Mouse (Mus musculus): ENCODE data around the gene Uso1. TPM values are rescaled to one million over a fixed set of nuclear protein-coding genes. Genes with fewer than 3 reads are reported as not detected.
"Not testable (repeated sequence)": the region's sequence is repeated elsewhere in the genome, so short reads cannot be mapped to it uniquely, and the experiment has no call there.

The Uso1 gene
- total RNA-seq, 2 experiments from 2014 or later: 67.4 to 68.2 TPM

GRCm38 (mm10) chr5:92125446-92125845, 12.3 kb upstream of the Uso1 start:
- DNase-seq (ENCODE audit: low spot score in 2 of 2): no peak

- no peak for DNase-seq (ENCODE audit: low spot score in 2 of 2)
These were observed 10.6 kb upstream of the Uso1 start for GRCm38 (mm10) chr5:92127141-92127625.

- DNase-seq (ENCODE audit: low spot score in 2 of 2): no peak
These were observed 10.0 kb upstream of the Uso1 start for GRCm38 (mm10) chr5:92127751-92128150.

DNA sequence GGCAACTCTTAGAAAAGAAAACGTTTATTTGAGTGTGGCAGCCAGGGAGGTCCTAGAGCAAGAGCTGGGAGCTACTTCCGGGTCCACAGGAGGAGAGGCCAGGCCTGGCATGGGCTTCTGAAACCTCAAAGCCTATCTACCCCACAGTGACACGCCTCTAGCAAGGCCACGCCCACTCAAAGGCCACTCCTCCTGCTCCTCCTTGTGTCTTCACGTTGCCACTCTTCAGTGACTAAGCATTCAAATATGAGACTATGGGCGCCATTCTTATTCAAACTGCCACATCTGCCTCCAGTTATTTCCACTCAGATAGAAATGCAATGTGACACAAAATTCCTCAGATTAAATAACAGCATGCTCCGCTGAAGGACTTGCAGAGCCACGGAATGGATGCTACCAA, 9.2 kb upstream of the Uso1 start:
- DNase-seq (ENCODE audit: low spot score in 2 of 2): no peak

GRCm38 (mm10) chr5:92129321-92129768, 8.4 kb upstream of the Uso1 start:
- DNase-seq (ENCODE audit: low spot score in 2 of 2): no peak

DNA sequence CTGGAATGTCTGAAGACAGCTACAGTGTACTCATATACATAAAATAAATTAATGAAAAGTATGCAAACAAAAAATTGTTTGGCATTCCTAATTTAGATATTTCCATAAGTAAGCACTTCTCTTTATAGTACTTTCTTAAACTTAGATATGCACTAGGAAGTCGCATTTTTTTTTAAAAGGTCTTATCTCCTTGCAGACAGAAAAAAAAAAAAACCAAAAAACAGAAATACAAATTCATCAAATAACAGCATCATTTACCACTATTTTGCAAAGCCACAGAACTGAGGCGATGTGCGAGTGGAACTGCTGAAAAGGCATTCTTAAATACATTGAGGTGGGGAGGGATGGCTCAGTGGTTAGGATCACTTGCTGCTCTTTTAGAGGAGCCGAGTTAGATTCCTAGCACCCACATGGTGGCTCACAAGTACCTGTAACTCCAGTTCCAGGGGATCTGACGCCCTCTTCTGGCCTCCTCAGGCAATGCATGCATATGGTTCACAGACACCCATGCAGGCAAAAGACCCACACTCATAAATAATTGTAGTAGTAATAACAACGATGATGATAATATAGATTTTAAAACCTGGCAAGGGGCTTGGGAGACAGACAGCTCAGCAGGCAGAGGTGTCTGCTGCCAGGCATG, 7.6 kb upstream of the Uso1 start:
- no peak for DNase-seq (ENCODE audit: low spot score in 2 of 2)

GRCm38 (mm10) chr5:92132127-92132526, 5.6 kb upstream of the Uso1 start:
- no peak for DNase-seq (ENCODE audit: low spot score in 2 of 2)

GRCm38 (mm10) chr5:92133006-92133405, 4.7 kb upstream of the Uso1 start:
- DNase-seq (ENCODE audit: low spot score in 2 of 2): not testable (repeated sequence)

GRCm38 (mm10) chr5:92134934-92135333, 2.8 kb upstream of the Uso1 start:
- no peak for DNase-seq (ENCODE audit: low spot score in 2 of 2)

DNA sequence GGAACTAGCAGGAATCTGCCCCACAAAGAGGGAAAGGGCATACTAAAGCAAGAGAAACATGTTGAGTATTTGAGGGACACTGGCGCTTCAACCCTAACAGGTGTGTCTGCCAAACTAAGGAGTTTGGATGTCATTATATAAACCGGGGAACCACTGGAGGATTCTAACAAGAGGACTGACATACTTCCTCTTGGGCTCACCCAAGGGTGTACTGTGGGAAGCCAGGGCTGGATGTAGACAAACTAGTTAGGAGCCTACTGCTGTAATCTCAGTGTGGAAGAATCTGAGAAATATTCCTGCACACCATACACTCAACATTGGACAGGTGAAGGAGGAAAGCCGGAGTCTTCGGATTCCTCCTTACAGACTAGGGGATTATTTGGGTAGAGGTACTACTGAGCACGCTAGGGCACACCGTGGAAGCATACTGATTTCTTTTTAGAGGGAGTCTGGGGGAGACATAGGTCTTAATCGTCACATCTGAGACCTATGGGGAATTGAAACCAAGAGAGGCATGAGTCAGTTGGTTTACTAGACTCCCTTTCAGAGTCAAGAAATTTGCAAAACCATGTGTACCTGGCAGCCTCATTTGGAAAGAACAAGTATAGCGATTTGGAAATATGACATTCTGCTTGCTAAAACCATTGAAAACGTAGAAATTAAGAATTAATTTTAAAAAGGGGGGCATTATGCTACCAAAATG, 1.1 kb upstream of the Uso1 start:
- DNase-seq (ENCODE audit: low spot score in 2 of 2): no peak

DNA sequence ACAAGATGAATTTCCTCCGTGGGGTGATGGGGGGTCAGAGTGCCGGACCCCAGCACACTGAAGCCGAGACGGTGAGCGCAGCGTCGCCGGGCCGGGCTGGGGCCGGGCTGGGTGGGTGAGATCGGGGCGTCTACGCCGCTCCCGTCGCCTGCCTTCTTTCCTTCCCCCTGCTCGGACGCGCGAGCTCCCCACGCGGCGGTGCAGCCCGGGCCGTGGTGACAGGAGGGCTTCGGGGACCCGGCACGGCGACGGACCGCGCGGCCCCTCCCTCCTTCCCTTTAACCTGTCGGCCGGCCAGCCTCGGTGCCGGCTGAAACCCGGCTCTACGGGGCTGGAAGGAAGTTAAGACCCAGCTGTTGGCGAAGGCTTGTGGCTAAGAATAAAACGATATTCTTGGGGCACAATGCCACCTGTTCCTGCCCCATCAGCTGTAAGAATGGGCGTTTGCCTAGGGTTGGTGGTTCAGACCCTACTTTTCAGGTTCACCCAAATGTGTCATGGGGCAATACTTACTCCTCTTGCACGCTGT, 419 bp downstream of the Uso1 start:
- peak; percentile 52 to 65 for DNase-seq (ENCODE audit: low spot score in 2 of 2)

DNA sequence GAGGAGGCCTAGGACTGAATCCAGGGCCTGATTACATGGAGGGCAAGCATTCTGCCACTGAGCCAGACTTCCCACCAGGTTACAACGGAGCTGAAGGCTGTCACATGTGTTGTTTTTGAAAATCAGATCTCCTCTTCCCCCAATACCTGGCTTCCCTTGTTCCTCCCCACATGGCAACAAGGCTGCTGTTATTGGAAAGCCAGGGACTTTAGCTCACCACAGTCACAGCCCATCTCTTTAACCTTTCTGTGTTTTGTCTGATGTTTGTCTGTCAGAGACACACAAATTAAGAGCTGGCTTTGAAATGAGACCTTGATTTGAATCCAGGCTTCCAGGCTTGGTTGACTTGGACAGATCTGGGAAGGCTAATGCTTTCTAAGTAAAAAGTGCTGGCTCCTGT, 1.5 kb downstream of the Uso1 start:
- DNase-seq (ENCODE audit: low spot score in 2 of 2): no peak

- DNase-seq (ENCODE audit: low spot score in 2 of 2): no peak
These were observed 4.0 kb downstream of the Uso1 start for GRCm38 (mm10) chr5:92141696-92142095.

- no peak for DNase-seq (ENCODE audit: low spot score in 2 of 2)
These were observed 4.7 kb downstream of the Uso1 start for GRCm38 (mm10) chr5:92142481-92142880.

GRCm38 (mm10) chr5:92143665-92144064, 5.9 kb downstream of the Uso1 start:
- DNase-seq (ENCODE audit: low spot score in 2 of 2): no peak

DNA sequence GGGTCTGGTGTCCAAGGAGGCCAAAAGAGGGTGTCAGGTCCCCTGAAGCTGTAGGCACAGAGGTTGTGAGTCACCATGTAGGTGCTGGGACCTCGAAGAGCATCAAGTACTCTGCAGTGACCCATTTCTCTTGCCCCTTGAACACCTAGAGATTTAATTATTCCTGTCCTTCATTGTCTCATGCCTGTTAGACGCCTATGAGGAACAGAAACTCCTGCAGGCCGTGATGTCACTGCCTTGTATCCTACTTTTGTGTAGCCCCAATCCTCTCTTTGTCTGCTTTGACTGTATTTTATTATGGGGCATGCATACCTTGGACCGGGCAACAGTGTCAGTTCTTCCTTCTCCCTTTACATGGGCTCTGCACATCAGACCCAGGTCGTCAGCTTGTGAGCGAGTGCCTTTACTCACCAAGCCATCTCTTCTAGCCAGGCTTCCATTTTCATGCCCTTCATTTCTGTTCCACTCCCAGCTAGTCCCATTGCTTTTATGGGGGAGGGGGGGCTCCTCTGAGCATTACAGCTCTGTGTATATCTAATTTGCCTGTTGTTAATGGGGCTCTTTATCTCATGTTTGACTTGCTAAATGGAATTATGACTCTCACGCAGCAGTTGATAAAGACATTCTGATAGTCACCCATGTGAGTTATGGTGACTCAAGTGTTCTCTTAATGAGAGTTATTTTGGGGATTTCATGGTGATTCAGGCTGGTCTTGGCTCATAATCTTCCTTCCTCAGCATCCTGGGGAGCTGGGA, 7.4 kb downstream of the Uso1 start:
- DNase-seq (ENCODE audit: low spot score in 2 of 2): no peak

DNA sequence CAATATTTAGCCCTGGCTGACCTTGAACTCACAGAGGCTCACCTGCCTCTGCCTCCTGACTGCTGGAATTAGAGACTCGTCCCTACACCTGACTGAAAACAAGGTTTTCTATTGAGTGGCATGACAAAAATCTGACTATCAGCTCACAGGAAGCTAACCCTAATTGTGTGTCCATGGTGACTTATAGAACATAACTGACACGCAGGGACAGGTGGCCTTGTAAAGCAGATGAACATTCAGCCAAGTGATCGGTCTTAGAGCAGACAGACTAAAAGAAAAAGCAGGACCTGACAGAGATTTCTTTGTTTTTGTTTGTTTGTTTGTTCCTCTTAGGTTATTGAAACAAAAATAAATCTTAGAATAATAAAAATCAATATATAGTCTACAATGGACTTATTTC, 10.5 kb downstream of the Uso1 start:
- no peak for DNase-seq (ENCODE audit: low spot score in 2 of 2)

DNA sequence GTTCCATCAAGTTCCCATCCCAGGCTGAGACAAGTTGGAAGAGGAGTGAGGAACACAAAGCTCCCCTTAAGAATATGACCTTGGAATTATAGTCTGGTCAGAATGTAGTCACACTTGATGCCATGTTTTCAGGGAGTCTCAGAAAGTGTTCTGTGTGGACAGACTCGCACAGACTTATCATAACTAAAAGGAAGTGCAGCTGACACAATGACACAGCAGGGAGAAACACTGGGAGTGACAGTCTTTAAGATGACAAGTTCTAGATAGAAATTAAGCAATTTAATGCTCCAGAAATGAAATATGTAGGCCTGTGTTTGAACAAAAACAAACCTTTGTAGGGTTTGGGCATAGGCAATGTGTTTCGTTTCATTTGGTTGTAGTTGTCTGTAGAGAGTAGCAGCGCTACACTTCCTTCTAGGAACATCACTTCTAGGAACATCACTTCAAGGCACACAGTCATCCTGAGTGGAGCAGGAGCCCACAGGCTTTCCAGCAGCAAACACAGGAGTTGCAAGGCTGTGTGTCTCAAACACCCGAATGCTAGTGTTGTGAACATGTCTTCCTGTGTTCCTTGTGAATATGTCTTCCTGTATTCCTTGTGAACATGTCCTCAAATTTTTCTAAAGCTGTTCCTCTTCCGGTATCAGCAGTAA, 11.7 kb downstream of the Uso1 start:
- no peak for DNase-seq (ENCODE audit: low spot score in 2 of 2)

GRCm38 (mm10) chr5:92154861-92155260, 17.1 kb downstream of the Uso1 start:
- DNase-seq (ENCODE audit: low spot score in 2 of 2): no peak

- DNase-seq (ENCODE audit: low spot score in 2 of 2): no peak
These were observed 28.2 kb downstream of the Uso1 start for GRCm38 (mm10) chr5:92165976-92166375.
